Mouse (Mus musculus) ES-Bruce4 (cell line): ENCODE data around the gene Cnn3. TPM values are rescaled to one million over a fixed set of nuclear protein-coding genes. Genes with fewer than 3 reads are reported as not detected.

Experiments used
- H3K27ac ChIP-seq: 2 replicates; pipeline ENCODE4 v1.5.1; 2012; ENCODE audit warnings: low read length, inconsistent platforms; ENCODE audit not compliant: insufficient read depth
- H3K27me3 ChIP-seq: 2 replicates; pipeline ENCODE4 v1.6.1; 2012; ENCODE audit warnings: mild to moderate bottlenecking, low read length, inconsistent platforms; ENCODE audit not compliant: control insufficient read depth, poor library complexity, insufficient read depth, severe bottlenecking
- H3K36me3 ChIP-seq: 2 replicates; pipeline ENCODE4 v1.6.1; 2012; ENCODE audit warnings: inconsistent platforms, mild to moderate bottlenecking, low read length, moderate library complexity; ENCODE audit not compliant: control insufficient read depth, poor library complexity, insufficient read depth, severe bottlenecking
- H3K4me1 ChIP-seq: one replicate; pipeline ENCODE4 v1.8.1; 2011; ENCODE audit warnings: low read length; ENCODE audit not compliant: control insufficient read depth, insufficient read depth
- H3K4me3 ChIP-seq: 2 replicates; pipeline ENCODE4 v1.5.1; 2011; ENCODE audit warnings: low read depth, mild to moderate bottlenecking, low read length
- H3K9ac ChIP-seq: 2 replicates; pipeline ENCODE4 v1.6.1; 2012; ENCODE audit warnings: low read depth, mild to moderate bottlenecking, inconsistent platforms; ENCODE audit not compliant: poor library complexity, severe bottlenecking
- H3K9me3 ChIP-seq: replicated peaks from 2 replicates; pipeline ENCODE4 v1.6.1; 2012; ENCODE audit warnings: mild to moderate bottlenecking, low read length, inconsistent platforms; ENCODE audit not compliant: control insufficient read depth, poor library complexity, insufficient read depth, severe bottlenecking
- CTCF ChIP-seq: IDR thresholded peaks from one replicate; pipeline ENCODE4 v1.8.1; 2011; ENCODE audit warnings: low read depth, low read length
- EP300 ChIP-seq: IDR thresholded peaks from 2 replicates; pipeline ENCODE4 v1.6.1; 2011; ENCODE audit warnings: low read depth, low read length; ENCODE audit not compliant: insufficient read depth
- POLR2A ChIP-seq: IDR thresholded peaks from one replicate; pipeline ENCODE4 v1.8.1; 2011; ENCODE audit warnings: low read length; ENCODE audit not compliant: insufficient read depth
- polyA plus RNA-seq: library from polyadenylated mRNA; stranded (reverse); fragments of >200 nt; gene quantifications from 2 replicates; pipeline ENCODE4 v1.2.4, GENCODE M21; 2011; ENCODE audit warnings: low read depth; ENCODE audit not compliant: missing spikeins, insufficient read depth, insufficient read length

Gene Cnn3
- polyA plus RNA-seq, 1 experiment = 623 TPM

DNA sequence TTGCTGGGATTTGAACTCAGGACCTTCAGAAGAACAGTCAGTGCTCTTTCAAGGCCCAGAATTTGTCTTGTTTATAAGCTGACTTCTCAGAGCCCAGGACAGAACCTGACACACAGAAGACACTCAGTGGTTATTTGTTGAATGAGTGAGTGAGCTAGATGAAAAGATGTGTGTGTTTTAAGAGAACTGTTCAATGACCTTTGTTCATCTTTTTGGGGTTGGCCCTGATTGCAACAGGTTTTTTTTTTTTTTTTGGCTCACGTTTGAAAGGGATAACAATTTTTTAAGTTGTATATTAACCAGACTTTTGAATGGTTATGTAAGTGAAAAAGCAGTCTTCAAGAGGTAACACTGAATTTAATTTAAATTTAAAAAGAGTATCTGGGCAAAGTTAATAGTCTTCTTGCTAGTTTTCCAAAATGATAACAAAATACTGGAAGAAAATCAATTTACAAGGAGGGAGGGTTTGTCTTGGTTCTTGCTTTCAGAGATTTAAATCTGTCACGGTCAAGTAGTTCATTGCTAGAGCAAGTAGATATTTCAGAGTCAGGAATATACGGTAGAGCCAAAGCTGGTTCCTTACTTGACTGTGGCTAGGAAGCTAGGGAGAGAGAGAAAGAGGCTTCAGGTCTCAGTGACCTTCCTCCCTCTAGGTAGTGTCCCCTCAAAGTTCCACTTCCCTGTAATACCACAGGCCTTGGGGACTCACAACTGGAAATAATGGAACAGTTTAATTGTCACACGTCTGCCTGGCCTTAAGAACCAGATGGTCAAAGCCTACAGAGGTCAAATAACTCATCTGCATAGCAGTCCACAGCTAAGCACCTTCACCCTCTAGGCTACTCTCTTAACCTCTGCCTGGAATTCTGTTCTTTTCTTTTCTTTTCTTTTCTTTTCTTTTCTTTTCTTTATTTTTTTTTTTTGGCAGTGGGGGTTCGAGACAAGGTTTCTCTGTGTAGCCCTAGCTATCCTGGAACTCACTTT lies 9.8 kb upstream of the Cnn3 start:
- Histone ChIP-seq H3K4me3 (no peak overlapping the region), H3K36me3 (no peaks in the 10 kb centered on the region), H3K27ac (peak overlapping the region; percentile 94), H3K4me1 (peaks cover 12% of the 10 kb centered on the region), H3K9ac (no peak overlapping the region), H3K9me3 (no peaks in the 10 kb centered on the region), H3K27me3 (no peaks in the 10 kb centered on the region)
- TF ChIP-seq POLR2A = no peak
- TF ChIP-seq EP300 = peak; percentile 65; the same call in 1 of the 2 replicates

DNA sequence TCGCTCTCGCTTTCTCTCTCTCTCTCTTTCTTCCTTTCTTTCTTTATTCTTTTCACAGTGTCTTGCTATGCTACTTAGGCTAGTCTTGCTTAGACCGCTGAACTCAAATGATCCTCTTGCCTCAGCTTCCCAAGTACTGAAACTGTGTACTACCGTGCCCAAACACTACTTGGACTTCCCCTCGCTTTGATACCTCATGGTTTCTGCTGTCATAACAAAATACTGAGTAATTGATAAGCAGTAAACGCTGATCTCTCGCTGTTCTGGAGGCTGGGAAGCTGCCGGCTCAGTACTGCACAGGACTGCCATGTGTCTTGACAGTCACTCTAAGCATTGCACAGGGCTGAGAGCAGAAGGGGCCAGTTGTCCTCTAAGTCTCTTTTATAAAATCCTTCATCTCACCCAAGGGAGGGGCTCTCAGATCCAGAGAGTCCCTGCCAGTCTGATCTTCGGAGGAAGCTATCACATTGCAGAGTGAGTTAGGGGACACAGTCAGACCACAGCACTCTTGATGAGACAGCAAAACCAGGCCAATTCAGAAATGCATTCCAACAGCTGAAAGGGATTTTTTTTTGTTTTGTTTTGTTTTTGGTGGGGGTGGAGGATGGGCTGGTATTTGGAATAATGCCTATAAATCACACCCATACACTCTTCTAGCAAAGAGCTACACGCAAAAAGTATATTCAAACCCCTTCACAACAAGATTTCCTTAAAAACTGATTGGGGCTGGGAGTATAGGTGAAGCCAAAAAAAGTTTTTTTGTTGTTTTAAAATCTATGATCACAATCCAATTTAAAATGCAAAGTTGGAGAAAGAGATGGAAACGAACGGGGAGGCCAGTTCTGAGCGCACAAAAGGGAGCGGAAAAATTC lies 8.7 kb upstream of the Cnn3 start:
- peaks cover 12% of the 10 kb centered on the region for H3K4me1 ChIP-seq
- H3K27ac ChIP-seq = peak overlapping the region; percentile 94
- no peaks in the 10 kb centered on the region for H3K27me3 ChIP-seq
- 0 out of 2 replicates have a peak overlapping the region, but pooled peaks have one; percentile 3 for H3K9ac ChIP-seq
- H3K9me3 ChIP-seq = no peaks in the 10 kb centered on the region
- no peak for TF ChIP-seq CTCF
- TF ChIP-seq POLR2A = no peak
- no peak for TF ChIP-seq EP300
- no peaks in the 10 kb centered on the region for H3K36me3 ChIP-seq
- no peak overlapping the region for H3K4me3 ChIP-seq

- Histone ChIP-seq H3K4me3 (no peak overlapping the region), H3K9me3 (no peaks in the 10 kb centered on the region), H3K36me3 (no peaks in the 10 kb centered on the region), H3K27ac (peak overlapping the region; percentile 94), H3K27me3 (no peaks in the 10 kb centered on the region), H3K9ac (0 out of 2 replicates have a peak overlapping the region, but pooled peaks have one; percentile 3), H3K4me1 (peaks cover 12% of the 10 kb centered on the region)
- TF ChIP-seq POLR2A (no peak), EP300 (0 out of 2 replicates have a peak, but pooled peaks have one; percentile 40)
Measured at GRCm38 (mm10) chr3:121418251-121418601, 8.1 kb upstream of the Cnn3 start.

GRCm38 (mm10) chr3:121418850-121419435 lies 7.4 kb upstream of the Cnn3 start:
- Histone ChIP-seq H3K4me1 (peaks cover 12% of the 10 kb centered on the region), H3K4me3 (peak overlapping the region; percentile 34), H3K9ac (peak overlapping the region; percentile 29; the same call in 1 of the 2 replicates), H3K36me3 (no peaks in the 10 kb centered on the region), H3K27me3 (no peaks in the 10 kb centered on the region), H3K27ac (peak overlapping the region; percentile 87), H3K9me3 (no peaks in the 10 kb centered on the region)
- TF ChIP-seq EP300 (peak; percentile 86), POLR2A (no peak)

GRCm38 (mm10) chr3:121422405-121422804 lies 3.9 kb upstream of the Cnn3 start:
- H3K4me3 ChIP-seq = no peak overlapping the region
- TF ChIP-seq CTCF = no peak
- TF ChIP-seq EP300 = no peak
- no peak for TF ChIP-seq POLR2A
- no peaks in the 10 kb centered on the region for H3K36me3 ChIP-seq
- H3K4me1 ChIP-seq = peaks cover 10% of the 10 kb centered on the region
- no peaks in the 10 kb centered on the region for H3K27me3 ChIP-seq
- no peak overlapping the region for H3K27ac ChIP-seq
- no peak overlapping the region for H3K9ac ChIP-seq
- H3K9me3 ChIP-seq = no peaks in the 10 kb centered on the region
